Mouse (Mus musculus): Measurements from ENCODE around the gene Insl6. TPM values are rescaled to one million over a fixed set of nuclear protein-coding genes. Genes with fewer than 3 reads are reported as not detected.
A peak's percentile ranks its signal among the peaks of the same experiment; 100 is the strongest.

Gene Insl6
- total RNA-seq, 2 experiments from 2014 or later = 0.51 TPM; not detected in 1

GRCm38 (mm10) chr19:29356281-29356680, 31.1 kb upstream of the Insl6 start:
- no peak for DNase-seq (ENCODE audit: low spot score in 2 of 2)

- peak; percentile 93 for DNase-seq (ENCODE audit: low spot score in 2 of 2)
Observed at GRCm38 (mm10) chr19:29354895-29355877, 30.0 kb upstream of the Insl6 start.

- DNase-seq (ENCODE audit: low spot score in 2 of 2) = no peak
Observed at GRCm38 (mm10) chr19:29350991-29351390, 25.8 kb upstream of the Insl6 start.

DNA sequence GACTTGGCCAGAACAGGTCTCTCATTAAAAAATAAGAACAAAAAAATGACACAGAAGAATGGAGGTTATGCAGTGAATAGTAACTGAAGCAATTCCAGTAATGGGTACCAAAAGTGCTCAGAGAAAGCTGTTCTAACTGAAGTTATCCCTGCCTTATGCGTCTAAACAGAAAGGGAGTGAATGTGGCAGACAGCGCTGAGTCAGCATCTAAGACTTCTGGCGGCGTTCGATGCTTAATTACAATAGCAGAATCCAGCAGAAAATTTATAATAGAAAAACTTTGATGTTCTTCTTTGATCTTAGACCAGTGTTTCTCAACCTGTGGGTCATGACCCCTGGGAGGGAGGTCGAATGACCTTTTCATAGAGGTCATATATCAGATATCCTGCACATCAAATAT, 20.5 kb upstream of the Insl6 start:
- DNase-seq (ENCODE audit: low spot score in 2 of 2) = no peak

DNA sequence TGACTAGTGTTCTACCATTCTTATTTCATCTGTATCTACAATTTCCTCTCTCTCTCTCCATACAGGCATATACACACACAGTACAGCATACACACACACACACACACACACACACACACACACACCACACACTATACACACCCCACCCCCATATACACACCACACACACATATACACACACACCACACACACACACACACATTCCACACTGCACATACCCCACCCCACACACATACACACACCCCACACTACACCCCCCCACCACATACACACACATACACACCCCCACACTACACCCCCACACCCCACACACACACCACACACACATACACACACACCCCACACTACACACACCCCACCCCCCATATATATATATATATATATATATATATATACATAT, 19.7 kb upstream of the Insl6 start:
- no peak for DNase-seq (ENCODE audit: low spot score in 2 of 2)

- DNase-seq (ENCODE audit: low spot score in 2 of 2) = no peak
Observed at GRCm38 (mm10) chr19:29342281-29342680, 17.1 kb upstream of the Insl6 start.

DNA sequence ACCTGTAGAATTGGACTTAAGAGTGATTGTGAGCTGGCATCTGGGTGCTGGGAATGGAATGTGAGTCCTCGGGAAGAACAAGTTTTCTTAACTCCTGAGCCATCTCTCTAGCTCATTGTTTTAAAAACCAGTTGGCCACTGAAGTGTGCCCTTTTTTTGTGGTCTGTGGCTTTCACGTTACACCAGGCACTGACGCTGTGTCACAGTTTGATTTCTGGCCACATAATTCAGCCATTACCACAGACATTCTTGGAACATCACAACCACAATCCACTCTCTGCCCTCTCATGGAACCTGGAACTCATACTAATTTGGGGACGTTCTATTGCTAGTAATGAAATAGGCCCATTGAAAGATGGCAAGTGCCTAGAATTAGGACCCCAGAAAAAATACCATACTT, 15.9 kb upstream of the Insl6 start:
- no peak for DNase-seq (ENCODE audit: low spot score in 2 of 2)

- DNase-seq (ENCODE audit: low spot score in 2 of 2) = no peak
Observed at GRCm38 (mm10) chr19:29336624-29337023, 11.5 kb upstream of the Insl6 start.

DNA sequence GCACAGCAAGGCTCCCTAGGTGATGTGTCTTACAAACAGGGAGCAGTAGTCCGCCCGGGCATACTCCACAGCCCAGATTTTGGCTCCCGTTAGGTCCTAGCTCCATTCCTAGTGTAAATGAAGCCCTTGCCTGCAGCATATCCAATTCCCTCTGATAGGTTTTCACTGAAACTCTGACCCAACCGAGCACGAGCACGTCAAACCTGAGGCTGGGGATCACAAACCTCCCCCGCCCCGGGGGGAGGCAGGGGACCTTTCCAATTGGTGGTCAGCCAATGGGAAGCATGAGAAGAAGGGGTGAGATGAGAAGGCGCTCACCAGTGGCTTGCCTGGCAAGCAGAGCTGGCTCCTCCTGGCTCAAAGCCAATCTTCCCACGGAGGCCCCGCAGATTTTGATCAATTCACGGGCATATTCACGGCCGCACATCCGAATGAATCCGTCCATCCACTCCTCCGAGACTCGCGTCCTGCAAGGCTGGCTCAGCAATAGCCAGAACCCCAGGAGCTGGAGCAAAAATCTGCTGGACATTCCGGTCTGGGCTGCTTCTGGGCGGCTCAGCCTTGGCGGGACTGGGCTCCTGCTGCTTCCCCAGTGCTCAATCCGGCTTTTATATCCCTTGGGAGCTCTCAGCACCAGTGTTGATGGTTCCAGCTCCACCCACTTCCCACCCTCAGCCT, 9.1 kb upstream of the Insl6 start, which contains the start of gene Rln1:
Gene Rln1, minus strand, starts transcription at position 603 of the 678 bp plus-strand sequence.
- DNase-seq (ENCODE audit: low spot score in 2 of 2) = peak; percentile 49 to 55

- DNase-seq (ENCODE audit: low spot score in 2 of 2) = no peak
Observed at GRCm38 (mm10) chr19:29326822-29327552, 1.8 kb upstream of the Insl6 start.

DNA sequence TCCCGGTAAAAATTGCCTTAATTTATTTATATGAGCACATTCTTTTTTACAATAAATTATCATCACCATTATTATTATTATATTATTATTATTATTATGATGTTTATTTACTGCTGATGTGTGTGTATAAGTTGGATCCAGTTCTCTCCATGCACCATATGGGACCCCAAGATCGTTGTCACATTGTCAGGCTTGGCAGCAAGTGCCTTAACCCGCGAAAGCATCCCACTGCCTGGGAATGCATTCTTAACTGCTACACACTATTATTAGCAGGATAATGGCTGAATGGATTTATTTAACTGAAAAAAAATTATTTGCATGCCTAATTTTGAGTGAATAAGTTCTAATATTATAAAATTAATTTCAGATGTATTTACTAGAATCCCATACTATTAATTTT, 1.2 kb upstream of the Insl6 start:
- DNase-seq (ENCODE audit: low spot score in 2 of 2) = no peak

GRCm38 (mm10) chr19:29325852-29326180, 660 bp upstream of the Insl6 start:
- DNase-seq (ENCODE audit: low spot score in 2 of 2) = no peak

DNA sequence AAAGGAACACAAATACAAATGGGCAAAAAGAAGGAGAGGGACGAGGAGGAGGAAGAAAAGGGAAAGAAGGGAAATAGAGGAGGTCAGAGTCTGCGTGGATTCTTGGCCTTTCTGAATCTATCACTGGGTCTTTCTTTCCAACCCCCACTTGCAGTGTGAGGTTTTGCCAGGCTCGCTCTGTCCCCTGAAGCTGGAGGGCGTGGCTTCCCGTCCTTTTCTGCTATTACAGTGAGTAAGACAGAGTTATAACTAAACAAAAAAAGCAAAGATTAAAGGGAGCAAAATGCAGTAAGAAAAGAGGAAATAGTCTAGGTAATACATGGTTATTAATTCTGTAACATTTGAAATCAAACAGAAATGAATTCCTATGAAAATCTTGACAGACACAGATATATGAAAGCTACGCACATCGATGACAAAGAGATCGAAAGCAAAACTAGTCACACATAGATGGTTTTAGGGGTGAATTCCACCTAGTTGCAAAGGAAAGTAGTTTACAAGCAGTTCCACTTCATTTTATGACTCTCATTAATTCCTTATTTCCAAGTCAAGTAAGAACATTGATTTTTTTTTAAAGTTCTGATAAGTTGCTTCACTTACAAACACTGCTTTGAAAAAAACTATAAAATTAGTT, 1.6 kb downstream of the Insl6 start:
- DNase-seq (ENCODE audit: low spot score in 2 of 2) = no peak

DNA sequence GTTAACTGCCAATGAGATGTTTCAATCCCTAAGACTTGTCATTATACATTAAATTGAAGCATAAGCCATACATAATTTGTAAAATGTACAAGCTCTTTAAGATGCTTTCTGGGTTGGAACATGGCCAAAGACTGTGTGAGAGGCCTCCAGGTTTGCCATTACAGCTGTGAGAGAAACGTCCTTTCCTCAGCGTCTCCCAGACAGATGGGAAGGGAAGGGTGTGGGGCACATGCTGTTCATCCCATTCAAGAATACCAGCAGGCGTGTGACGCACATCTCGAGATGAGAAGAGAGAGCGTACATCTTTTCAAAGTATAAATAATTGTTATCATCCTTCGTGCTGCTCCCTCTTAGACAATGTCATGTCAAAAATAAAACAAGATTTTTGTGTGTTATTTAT, 12.5 kb downstream of the Insl6 start:
- DNase-seq (ENCODE audit: low spot score in 2 of 2) = no peak

- no peak for DNase-seq (ENCODE audit: low spot score in 2 of 2)
Observed at GRCm38 (mm10) chr19:29311791-29312190, 13.4 kb downstream of the Insl6 start.

DNA sequence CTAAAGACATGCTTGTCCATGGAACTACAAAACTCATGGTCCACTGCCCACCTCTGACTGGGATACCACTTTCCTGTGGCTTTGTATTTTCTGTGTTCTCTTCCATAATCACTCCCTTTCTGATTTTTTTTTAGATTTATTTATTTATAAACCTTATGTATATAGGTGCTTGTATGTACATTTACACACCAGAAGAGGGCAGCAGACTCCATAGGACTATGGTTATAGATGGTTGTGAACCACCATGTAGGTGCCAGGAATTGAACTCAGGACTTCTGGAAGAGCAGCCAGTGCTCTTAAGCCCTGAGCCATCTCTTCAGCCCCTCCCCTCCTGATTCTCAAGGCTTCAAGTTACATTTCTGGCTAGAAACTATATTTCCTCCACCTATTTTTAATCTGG, 16.3 kb downstream of the Insl6 start:
- DNase-seq (ENCODE audit: low spot score in 2 of 2) = no peak

- no peak for DNase-seq (ENCODE audit: low spot score in 2 of 2)
Observed at GRCm38 (mm10) chr19:29302119-29302518, 23.0 kb downstream of the Insl6 start.

- no peak for DNase-seq (ENCODE audit: low spot score in 2 of 2)
Observed at GRCm38 (mm10) chr19:29300919-29301318, 24.2 kb downstream of the Insl6 start.

- no peak for DNase-seq (ENCODE audit: low spot score in 2 of 2)
Observed at GRCm38 (mm10) chr19:29297366-29297765, 27.8 kb downstream of the Insl6 start.

DNA sequence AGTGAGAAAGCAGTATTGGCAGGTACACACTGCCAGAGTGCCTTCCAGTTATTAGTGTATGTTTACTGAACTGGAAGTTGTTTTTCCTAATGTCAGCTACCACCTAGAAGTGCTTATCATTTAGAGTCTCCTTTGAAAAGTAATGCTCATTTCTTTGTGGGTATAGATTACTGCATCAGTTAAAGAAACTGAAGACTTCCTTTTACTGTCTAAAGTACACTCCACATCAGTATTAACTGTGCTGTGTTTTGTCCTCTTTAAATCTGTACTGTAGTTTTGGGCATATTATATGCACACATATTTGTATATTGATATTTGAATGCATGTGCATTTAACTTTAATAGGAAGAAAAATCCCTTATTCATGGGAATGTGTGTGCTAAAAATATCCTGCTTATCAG, 29.0 kb downstream of the Insl6 start:
- no peak for DNase-seq (ENCODE audit: low spot score in 2 of 2)

- DNase-seq (ENCODE audit: low spot score in 2 of 2) = no peak
Observed at GRCm38 (mm10) chr19:29294756-29295155, 30.4 kb downstream of the Insl6 start.
